Mouse (Mus musculus) urinary bladder, adult 2 months (tissue): ENCODE data around the gene Dnase1l1. TPM values are rescaled to one million over a fixed set of nuclear protein-coding genes. Genes with fewer than 3 reads are reported as not detected.

Source experiments
- DNase-seq: peaks from one replicate; pipeline ENCODE4 v3.0.0; 2022; ENCODE audit warnings: low spot score
- polyA plus RNA-seq: library from polyadenylated mRNA; depleted of rRNA; stranded (reverse); fragments of >200 nt; gene quantifications from 2 replicates; pipeline ENCODE4 v1.2.3, GENCODE M21; 2012; rRNA removed

Gene Dnase1l1
- polyA plus RNA-seq, result 36.1 and 44.7 TPM in 2 replicates

GRCm38 (mm10) chrX:74281732-74282394 lies at the start of gene Dnase1l1, which contains the start of gene Taz:
Dnase1l1 (minus strand) TSS chrX:74282337.
Taz (plus strand) TSS chrX:74281912.
- DNase-seq, result peak; percentile 49

DNA sequence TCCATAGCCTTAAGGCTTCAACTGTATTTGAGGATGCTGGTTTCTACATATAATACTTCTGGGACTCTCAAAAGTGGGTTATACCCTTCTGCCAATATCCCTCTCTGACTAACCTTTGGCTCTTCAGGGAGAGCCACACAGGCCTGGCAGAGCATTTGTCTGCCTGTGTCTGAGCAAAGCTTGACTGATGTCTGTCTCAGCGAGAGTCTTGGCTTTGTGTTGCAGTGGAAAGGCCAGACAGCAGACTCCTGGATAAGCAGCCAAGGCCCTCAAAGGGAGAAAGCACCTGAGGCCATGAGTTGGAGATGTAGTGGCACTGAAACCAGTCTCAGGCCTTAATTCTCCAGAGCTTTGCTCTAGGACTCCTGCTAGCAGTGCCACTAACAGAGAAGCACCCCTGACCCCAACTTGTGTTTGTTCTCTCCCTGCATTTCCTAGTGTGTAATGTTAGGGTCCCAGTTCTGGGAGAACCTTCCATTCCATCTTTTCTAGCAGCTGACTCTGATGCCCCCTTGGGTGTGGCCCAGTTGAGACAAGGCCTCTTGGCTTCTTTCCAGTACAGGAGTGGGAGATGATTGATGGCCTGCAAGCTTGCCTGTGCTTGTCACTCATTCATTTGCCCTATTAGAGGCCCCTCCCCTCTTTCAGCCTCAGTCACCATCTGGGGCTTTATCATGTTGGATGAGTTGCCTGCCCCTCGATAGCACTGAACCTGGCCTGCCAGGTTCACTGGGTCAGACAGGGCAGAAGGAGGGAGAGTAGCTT lies 48.2 kb upstream of the Dnase1l1 start:
- DNase-seq, result no peak

DNA sequence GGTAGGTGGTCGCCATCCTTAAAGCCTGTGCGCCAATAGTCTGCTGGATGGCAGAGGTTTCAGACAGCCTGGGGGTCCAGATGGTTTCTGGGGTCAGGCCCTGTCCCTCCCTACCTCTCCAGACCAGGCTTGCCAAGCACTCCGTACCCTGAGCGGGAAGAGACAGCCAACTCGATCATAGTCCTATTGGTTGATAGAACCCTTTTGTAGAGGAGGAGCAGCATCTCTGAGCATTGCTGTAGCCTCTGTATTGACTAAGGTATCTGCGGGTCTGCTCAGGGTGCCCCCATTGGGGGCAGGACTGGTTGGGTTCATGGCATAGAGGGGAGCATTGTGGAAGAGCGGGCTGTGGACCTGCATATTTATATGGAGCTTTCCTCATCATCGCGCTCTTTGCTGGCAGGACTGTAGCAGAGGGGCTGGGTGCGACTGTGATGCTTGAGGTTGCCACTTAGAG lies 47.1 kb upstream of the Dnase1l1 start:
- DNase-seq, result no peak

GRCm38 (mm10) chrX:74328725-74329161 lies 46.6 kb upstream of the Dnase1l1 start, which contains the start of gene Plxna3:
Plxna3 (plus strand) TSS chrX:74329066.
- DNase-seq, result peak; percentile 73

DNA sequence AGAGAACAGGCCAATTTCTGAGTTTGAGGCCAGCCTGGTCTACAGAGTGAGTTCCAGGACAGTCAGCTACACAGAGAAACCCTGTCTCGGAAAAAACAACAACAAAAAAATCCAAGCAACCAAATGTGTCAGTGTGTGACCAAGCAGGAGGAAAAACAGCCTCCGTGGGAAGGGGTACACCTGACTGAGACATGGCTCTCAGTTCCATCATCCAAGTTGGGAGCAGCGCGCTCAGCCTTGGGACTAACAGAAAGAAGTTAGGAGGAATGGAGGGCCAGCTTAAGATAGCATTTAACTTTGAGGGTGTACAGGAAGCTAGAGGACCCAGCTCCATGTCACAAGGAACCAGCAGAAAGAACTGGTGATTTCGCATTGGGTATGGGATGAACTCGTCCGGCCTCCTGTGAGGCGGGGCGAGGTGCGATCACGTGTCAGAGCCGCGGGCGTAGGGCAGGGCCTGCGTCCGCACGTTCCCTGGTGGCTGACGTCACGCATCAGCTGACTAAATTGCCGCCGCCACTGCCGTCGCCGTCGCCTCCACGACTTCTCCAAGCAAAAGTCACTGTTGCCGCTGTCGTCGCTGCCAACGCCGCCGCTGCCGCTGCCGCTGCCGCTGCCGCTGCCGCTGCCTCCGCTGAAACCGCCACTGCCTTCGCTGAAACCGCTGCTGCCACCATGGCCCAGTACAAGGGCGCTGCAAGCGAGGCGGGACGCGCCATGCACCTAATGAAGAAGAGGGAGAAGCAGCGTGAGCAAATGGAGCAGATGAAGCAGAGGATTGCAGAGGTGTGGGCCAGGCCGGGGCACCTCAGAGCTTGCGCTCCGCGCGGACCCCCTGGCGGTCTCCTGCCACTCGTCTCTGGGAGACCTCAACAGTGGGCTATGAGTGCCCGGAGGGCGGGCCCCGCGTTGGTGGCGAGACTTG lies 30.7 kb upstream of the Dnase1l1 start, which contains the start of gene Fam50a:
Gene Fam50a, plus strand, starts transcription at position 494 of the 925 bp plus-strand sequence.
- peak; percentile 57 for DNase-seq

- DNase-seq, result peak; percentile 67
These were observed 22.9 kb upstream of the Dnase1l1 start, which contains the start of gene Gdi1 for GRCm38 (mm10) chrX:74304867-74305700. Gdi1 (plus strand) TSS chrX:74304998.

DNA sequence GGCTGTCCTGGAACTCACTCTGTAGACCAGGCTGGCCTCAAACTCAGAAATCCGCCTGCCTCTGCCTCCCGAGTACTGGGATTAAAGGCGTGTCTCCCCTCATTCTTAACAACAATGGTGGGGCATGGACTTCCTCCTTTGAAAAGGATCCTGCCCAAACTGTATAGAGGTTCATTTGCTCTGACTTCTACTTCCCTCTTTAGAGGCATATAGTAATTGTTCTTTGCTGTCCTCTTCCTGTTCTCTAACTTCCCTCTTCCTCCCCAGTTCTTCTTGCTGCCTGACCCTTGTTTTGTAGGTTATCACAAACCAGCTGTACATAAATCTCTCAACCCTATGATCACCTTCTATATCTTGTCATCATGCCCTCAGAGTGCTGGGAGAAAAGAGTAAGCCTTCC lies 17.6 kb upstream of the Dnase1l1 start:
- no peak for DNase-seq

DNA sequence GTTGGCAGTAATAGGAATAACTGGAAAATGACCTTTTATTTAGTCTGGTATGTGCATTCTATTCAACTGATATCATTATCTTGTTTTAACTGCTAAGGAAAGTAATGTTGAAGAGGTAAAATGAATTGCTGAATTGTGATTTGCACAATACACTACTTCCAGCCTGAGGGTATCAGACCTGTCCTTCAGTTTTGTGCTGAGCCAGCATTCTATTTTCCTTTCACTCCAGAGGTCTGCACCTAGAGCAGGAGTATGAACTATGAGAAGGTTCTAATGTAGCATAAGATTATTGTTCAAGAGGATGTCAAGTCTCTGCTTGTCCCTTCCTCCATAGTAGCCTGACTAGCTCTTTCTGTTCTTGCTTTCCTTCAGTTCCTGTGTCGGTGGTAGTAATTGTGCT lies 16.2 kb upstream of the Dnase1l1 start:
- no peak for DNase-seq

DNA sequence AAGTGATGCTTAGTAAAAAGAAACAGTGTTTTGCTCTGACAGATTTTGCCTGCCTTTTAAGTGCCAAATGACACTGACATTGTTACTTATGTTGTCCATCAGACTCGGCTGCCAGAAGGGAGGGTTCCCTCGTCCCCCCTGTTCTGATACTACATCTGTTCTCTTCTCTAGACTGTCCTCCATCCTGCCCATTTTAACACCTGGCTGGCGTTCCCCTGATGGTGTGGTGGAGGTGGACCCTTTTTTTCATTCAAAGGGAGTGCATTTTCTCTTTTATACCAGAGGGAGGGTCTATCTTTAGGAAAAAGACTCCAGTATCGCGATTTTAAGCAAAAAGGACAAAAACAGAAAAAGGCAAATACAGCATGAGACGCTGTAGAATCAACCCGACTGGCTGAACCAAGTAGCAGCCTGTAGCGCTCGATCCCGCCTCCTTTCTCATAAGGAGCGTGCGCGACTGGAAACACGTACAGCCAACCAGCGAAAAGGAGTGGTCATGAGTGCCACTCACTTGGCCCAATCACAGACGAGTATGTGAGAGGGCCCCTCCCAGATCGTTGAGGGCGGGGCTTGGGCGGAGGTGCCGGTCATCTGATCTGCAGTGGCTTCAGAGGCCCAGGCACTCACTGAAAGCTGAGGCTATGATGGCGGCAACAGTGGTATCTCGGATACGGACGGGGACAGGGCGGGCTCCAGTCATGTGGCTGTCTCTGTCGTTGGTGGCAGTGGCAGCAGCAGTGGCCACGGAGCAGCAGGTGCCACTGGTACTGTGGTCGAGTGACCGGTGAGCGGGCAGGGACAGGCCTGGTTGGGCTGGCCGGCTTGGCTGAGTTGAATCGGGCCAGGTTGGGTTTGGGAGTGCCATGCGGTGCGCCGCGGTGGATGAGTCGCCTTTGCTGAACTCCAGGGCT lies 14.7 kb upstream of the Dnase1l1 start, which contains the start of gene Atp6ap1:
Gene Atp6ap1, plus strand, starts transcription at position 560 of the 911 bp plus-strand sequence.
- peak; percentile 67 for DNase-seq

DNA sequence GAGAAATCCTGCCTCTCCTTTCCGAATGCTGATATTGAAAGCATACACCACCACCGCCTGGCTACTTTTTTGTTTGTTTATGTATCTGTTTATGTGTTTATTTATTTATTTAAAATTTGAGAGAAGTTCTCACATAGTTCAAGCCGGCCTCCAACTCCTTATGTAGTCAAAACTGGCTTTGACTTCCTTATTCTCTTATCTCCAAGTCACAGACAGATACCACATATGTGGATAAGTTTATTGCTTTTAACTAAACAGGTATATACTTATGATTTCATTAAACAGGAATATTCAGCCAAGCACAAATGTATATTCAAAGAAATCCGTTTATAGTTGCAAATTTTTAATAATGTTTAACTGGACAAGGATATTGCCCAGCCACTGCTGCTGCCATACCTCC lies 11.3 kb upstream of the Dnase1l1 start:
- no peak for DNase-seq

GRCm38 (mm10) chrX:74283092-74283437 lies 928 bp upstream of the Dnase1l1 start:
- DNase-seq, result no peak

DNA sequence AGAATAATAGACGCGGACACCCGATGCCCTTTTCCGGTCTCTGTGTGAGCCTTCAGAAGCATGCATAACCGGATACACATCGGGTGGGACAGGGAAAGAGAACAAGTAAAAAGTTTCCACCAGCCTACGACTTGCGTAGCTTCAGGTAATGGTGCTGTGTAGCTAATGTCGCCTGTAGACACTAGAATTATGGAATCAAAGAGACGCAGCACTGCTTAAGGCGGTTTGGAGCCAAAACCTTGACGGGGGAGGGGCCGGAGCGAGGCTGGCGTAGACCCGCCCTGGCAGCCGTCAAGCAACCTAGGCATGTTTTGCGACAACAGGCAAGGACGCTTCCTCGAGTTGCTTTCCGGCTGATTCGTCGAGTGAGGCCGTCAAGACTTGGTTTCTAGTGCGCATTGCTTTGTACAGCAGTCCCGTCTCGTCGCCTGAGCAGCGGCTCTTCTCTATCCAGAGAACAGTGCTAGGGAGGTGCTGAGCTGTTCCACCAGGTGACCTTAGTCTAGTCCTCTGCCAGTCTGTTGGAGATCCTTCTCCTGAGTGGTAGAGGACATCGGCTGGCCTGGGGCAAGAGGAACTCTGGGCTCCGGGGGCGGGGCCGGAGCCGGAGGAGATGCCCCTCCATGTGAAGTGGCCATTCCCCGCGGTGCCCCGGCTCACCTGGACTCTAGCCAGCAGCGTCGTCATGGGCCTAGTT lies 406 bp upstream of the Dnase1l1 start:
- peak; percentile 62 for DNase-seq

DNA sequence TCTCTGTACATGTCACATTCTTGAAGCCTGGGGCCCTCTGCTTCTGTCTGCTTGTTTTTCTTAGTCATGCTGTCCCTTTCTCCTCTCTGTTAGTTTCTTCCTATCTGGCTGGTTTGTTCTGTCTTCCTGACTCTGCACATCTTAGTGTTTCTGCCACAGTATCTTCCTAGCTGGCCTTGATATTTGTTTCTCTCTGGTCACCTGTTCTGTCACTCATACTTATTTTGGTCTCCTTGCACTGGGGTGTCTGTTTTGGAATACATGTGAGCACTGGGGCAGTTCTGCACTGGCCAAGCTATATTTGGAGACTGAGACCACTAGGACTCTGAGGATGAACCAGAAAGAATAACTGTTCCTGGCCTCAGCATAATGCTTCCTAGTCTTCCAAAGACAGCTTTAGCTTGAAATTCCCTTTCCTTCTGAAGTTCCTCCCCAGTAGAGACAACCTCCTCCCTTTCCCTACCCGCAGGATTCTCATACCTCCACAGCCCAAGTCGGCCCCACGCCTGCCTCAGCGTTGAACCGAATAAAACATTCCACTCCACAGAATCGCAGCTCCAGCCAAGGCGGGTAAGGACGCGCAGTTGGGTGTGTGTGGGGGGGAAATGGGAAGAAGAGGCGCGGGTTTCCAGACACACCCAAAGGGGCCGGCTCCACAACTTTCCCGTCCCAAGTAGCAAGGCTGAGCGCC lies 951 bp downstream of the Dnase1l1 start:
- no peak for DNase-seq

- DNase-seq, result no peak
These were observed 4.2 kb downstream of the Dnase1l1 start for GRCm38 (mm10) chrX:74277916-74278315.

GRCm38 (mm10) chrX:74273422-74274322 lies 8.5 kb downstream of the Dnase1l1 start:
- DNase-seq, result no peak

DNA sequence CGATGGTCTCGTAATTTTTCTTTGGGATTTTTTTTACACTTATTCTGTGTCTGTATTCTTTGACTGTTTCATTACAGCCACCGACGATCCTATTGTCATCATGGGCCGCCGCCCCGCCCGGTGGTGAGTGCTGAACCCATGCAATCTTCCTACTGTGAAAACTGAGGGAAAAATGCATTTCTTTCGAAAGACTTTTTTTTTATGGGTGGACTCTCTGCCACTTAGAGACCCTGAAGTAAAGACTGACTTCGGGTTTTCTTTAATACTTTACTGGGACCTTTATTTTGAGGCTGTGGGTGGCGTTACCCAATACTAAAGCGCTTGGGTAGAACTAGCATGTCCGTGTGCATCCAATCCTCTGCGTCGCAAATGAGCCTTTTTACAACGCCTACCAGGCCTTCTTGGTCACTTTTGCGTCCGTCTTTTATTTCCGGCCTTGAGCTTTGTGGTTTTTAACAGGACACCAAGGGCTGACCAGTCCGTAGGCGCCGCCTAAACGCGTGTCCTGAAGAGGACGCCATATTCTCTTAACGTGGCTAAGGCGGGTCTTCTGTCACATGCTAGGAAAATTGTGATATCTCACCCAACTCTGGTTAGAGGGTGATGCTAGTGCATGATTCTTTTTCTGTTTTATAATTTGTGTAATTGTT lies 11.1 kb downstream of the Dnase1l1 start:
- no peak for DNase-seq
